Mouse (Mus musculus): Measurements from ENCODE around the gene Fbxo24. TPM values are rescaled to one million over a fixed set of nuclear protein-coding genes. Genes with fewer than 3 reads are reported as not detected.
A peak's percentile ranks its signal among the peaks of the same experiment; 100 is the strongest.

Fbxo24 gene
- polyA plus RNA-seq, 1 experiment = 0.72 TPM

DNA sequence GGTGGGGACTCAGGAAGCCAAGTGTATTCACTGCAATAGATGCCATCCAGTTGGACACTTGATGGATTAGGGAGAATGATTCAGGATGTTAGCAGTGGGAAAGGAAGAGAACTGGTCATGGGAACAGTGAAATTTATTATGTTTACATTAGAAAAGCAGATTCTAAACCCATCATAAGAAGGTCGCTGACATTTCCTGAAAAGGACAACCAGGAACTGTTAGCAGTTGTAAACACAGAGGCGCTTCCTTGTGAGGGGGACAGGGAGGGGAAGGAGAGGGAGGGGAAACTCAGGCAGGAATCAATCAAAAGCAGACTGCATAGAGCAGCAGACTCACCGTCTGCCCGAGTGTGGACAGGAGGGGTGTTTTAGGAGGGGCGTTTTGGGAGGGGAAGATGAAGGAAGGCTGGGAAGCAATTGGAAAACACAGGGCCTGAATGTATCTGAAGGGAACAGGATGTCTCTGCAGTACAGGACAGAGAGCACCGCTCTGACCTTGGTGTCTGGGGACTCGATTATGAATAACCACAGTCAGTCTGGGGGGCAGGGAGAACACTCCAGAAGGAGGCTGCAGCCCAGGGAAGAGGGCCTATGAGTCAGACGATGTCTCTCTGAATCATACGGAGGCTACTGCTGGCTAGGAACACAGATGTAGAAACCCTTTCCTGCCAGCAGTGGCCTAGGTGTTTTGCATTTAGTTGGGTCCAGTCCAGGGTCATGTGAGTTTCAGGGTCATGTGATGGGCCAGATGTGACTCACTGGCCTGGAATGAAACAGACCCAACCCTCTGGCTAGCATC is 42.8 kb upstream of the Fbxo24 start:
- H3K36me3 ChIP-seq (ENCODE audit: control insufficient read depth, insufficient read depth) = no peaks in the 10 kb centered on the region
- peak overlapping the region; percentile 78 for H3K4me2 ChIP-seq (ENCODE audit: low read depth)
- no peak overlapping the region for H3ac ChIP-seq (ENCODE audit: control insufficient read depth, insufficient read length)
- H3K27me3 ChIP-seq (ENCODE audit: control insufficient read depth, insufficient read depth, insufficient read length) = no peaks in the 10 kb centered on the region
- TF ChIP-seq USF1 (IDR thresholded peaks at IDR 0.05; ENCODE audit: low read depth) (peak; percentile 94), MYOG (IDR thresholded peaks at IDR 0.05; ENCODE audit: control insufficient read depth in 1 of 3, insufficient read depth in 1 of 3, insufficient read length in 2 of 3, low read depth in 2 of 3) (no peak), POLR2A (IDR thresholded peaks at IDR 0.05; ENCODE audit: insufficient read length, low read depth) (peak; percentile 14), MYOD1 (IDR thresholded peaks at IDR 0.05; ENCODE audit: control insufficient read depth in 1 of 3, insufficient read length in 2 of 3, low read depth in 2 of 3) (no peak), SRF (IDR thresholded peaks at IDR 0.05; ENCODE audit: control insufficient read depth, insufficient read length, low read depth) (no peak), TCF3 (IDR thresholded peaks at IDR 0.05; ENCODE audit: insufficient read length, low read depth) (no peak), E2F4 (IDR thresholded peaks at IDR 0.05; ENCODE audit: insufficient read depth) (no peak), POLR2AphosphoS2 (IDR thresholded peaks at IDR 0.05; ENCODE audit: insufficient read length, low read depth) (no peak), TCF12 (IDR thresholded peaks at IDR 0.05; ENCODE audit: insufficient read depth, poor library complexity, severe bottlenecking) (no peak), MAX (IDR thresholded peaks at IDR 0.05; ENCODE audit: low read depth) (no peak), CEBPB (IDR thresholded peaks at IDR 0.05; ENCODE audit: insufficient read depth, poor library complexity, severe bottlenecking) (no peak)
- H3K79me2 ChIP-seq (ENCODE audit: control insufficient read depth, insufficient read depth) = peaks cover 14% of the 10 kb centered on the region
- no peak overlapping the region for H3K4me3 ChIP-seq

DNA sequence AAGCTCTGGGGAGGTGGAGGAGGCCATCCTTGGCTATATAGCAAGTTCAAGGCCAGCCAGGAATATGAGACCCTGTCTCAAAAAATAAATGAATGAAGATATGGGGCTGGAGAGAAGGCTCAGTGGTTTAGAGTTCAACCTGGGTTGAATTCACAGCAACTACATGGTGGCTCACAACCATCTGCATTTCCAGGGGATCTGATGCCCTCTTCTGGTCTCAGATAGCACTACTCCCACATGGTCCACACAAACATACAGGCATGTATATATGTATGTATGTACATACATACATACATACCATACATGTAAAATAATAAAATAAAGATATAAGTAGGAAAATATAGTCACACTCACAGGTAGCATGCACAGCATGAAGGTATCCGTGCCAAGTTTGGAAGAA is 41.4 kb upstream of the Fbxo24 start:
- no peak overlapping the region for H3K4me3 ChIP-seq
- TF ChIP-seq MAX (IDR thresholded peaks at IDR 0.05; ENCODE audit: low read depth) (no peak), MYOD1 (IDR thresholded peaks at IDR 0.05; ENCODE audit: control insufficient read depth in 1 of 3, insufficient read length in 2 of 3, low read depth in 2 of 3) (no peak), E2F4 (IDR thresholded peaks at IDR 0.05; ENCODE audit: insufficient read depth) (no peak), USF1 (IDR thresholded peaks at IDR 0.05; ENCODE audit: low read depth) (no peak), SRF (IDR thresholded peaks at IDR 0.05; ENCODE audit: control insufficient read depth, insufficient read length, low read depth) (no peak), POLR2A (IDR thresholded peaks at IDR 0.05; ENCODE audit: insufficient read length, low read depth) (no peak), CEBPB (IDR thresholded peaks at IDR 0.05; ENCODE audit: insufficient read depth, poor library complexity, severe bottlenecking) (no peak), REST (IDR thresholded peaks at IDR 0.05; ENCODE audit: insufficient read depth, insufficient read length) (no peak), MYOG (IDR thresholded peaks at IDR 0.05; ENCODE audit: control insufficient read depth in 1 of 3, insufficient read depth in 1 of 3, insufficient read length in 2 of 3, low read depth in 2 of 3) (no peak), POLR2AphosphoS2 (IDR thresholded peaks at IDR 0.05; ENCODE audit: insufficient read length, low read depth) (no peak), TCF12 (IDR thresholded peaks at IDR 0.05; ENCODE audit: insufficient read depth, poor library complexity, severe bottlenecking) (no peak), TCF3 (IDR thresholded peaks at IDR 0.05; ENCODE audit: insufficient read length, low read depth) (no peak)
- peak overlapping the region; percentile 78 for H3K4me2 ChIP-seq (ENCODE audit: low read depth)
- H3K36me3 ChIP-seq (ENCODE audit: control insufficient read depth, insufficient read depth) = no peaks in the 10 kb centered on the region
- no peak overlapping the region for H3ac ChIP-seq (ENCODE audit: control insufficient read depth, insufficient read length)
- H3K79me2 ChIP-seq (ENCODE audit: control insufficient read depth, insufficient read depth) = peaks cover 14% of the 10 kb centered on the region
- H3K27me3 ChIP-seq (ENCODE audit: control insufficient read depth, insufficient read depth, insufficient read length) = no peaks in the 10 kb centered on the region

DNA sequence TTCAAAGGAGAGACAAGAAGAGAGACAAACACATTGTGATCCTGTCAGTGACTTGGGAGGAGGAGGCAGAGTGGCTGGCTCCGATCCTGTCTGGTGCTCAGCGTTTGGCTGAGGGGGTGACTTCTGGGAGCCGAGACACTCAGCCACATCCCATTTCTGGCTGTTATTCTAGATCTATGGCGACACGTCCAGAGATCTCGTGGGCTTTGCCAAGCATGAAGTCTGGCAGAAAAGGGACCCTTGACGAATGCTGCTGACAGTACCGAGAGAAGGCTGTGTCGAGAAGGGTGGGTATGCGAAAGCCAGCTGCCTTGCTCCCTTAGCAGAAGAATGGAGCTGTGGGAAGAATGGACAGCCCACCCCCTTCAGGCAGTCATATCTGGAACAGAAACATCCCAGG is 40.2 kb upstream of the Fbxo24 start:
- H3K79me2 ChIP-seq (ENCODE audit: control insufficient read depth, insufficient read depth) = peaks cover 14% of the 10 kb centered on the region
- no peak overlapping the region for H3K4me3 ChIP-seq
- H3ac ChIP-seq (ENCODE audit: control insufficient read depth, insufficient read length) = no peak overlapping the region
- TF ChIP-seq MYOG (IDR thresholded peaks at IDR 0.05; ENCODE audit: control insufficient read depth in 1 of 3, insufficient read depth in 1 of 3, insufficient read length in 2 of 3, low read depth in 2 of 3) = no peak
- TF ChIP-seq MAX (IDR thresholded peaks at IDR 0.05; ENCODE audit: low read depth) = no peak
- TF ChIP-seq MYOD1 (IDR thresholded peaks at IDR 0.05; ENCODE audit: control insufficient read depth in 1 of 3, insufficient read length in 2 of 3, low read depth in 2 of 3) = no peak
- no peak for TF ChIP-seq E2F4 (IDR thresholded peaks at IDR 0.05; ENCODE audit: insufficient read depth)
- no peak for TF ChIP-seq REST (IDR thresholded peaks at IDR 0.05; ENCODE audit: insufficient read depth, insufficient read length)
- TF ChIP-seq TCF3 (IDR thresholded peaks at IDR 0.05; ENCODE audit: insufficient read length, low read depth) = no peak
- TF ChIP-seq TCF12 (IDR thresholded peaks at IDR 0.05; ENCODE audit: insufficient read depth, poor library complexity, severe bottlenecking) = no peak
- no peak for TF ChIP-seq CEBPB (IDR thresholded peaks at IDR 0.05; ENCODE audit: insufficient read depth, poor library complexity, severe bottlenecking)
- TF ChIP-seq SRF (IDR thresholded peaks at IDR 0.05; ENCODE audit: control insufficient read depth, insufficient read length, low read depth) = no peak
- TF ChIP-seq POLR2A (IDR thresholded peaks at IDR 0.05; ENCODE audit: insufficient read length, low read depth) = no peak
- no peak for TF ChIP-seq POLR2AphosphoS2 (IDR thresholded peaks at IDR 0.05; ENCODE audit: insufficient read length, low read depth)
- no peak overlapping the region for H3K4me2 ChIP-seq (ENCODE audit: low read depth)
- no peaks in the 10 kb centered on the region for H3K27me3 ChIP-seq (ENCODE audit: control insufficient read depth, insufficient read depth, insufficient read length)
- H3K36me3 ChIP-seq (ENCODE audit: control insufficient read depth, insufficient read depth) = no peaks in the 10 kb centered on the region

DNA sequence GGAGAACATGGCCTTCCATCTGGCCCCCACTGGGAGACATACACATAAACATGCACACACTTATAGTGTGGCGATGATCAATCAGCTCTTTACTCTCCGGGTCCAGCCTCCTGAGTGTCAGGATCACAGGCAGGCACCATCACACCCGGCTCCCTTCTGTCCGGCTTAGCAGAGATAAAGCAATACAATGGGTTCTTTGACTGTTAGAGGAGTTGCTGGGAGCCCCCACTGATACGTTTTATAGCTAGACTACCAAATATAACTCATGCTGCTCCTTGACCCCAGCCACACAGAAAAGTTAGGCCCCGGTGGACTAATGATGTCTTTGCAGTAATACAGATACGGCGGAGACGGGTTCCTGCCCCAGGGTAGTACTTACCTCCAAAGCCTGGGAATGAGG is 34.3 kb upstream of the Fbxo24 start:
- Histone ChIP-seq H3K36me3 (ENCODE audit: control insufficient read depth, insufficient read depth) (no peaks in the 10 kb centered on the region), H3K27me3 (ENCODE audit: control insufficient read depth, insufficient read depth, insufficient read length) (no peaks in the 10 kb centered on the region), H3ac (ENCODE audit: control insufficient read depth, insufficient read length) (no peak overlapping the region), H3K4me2 (ENCODE audit: low read depth) (no peak overlapping the region), H3K79me2 (ENCODE audit: control insufficient read depth, insufficient read depth) (no peaks in the 10 kb centered on the region), H3K4me3 (no peak overlapping the region)
- TF ChIP-seq TCF12 (IDR thresholded peaks at IDR 0.05; ENCODE audit: insufficient read depth, poor library complexity, severe bottlenecking) (no peak), TCF3 (IDR thresholded peaks at IDR 0.05; ENCODE audit: insufficient read length, low read depth) (no peak)
